Mouse (Mus musculus) stomach, embryonic 14.5 days (tissue): ENCODE data around the gene Ltf. TPM values are rescaled to one million over a fixed set of nuclear protein-coding genes. Genes with fewer than 3 reads are reported as not detected.

Experiments
- ATAC-seq: fragments of 200-750 bp; cut with Nextera tagmentation; 2 replicates; pipeline ENCODE4 v1.8.0; 2017; ENCODE audit warnings: low read depth, moderate TSS enrichment; ENCODE audit not compliant: insufficient number of reproducible peaks, insufficient read depth, low FRiP score
- H3K27ac ChIP-seq: fragments of 300-500 bp; sonication (generic); 2 replicates; pipeline ENCODE4 v1.5.1; 2014; ENCODE audit warnings: mild to moderate bottlenecking, low read length, moderate library complexity, mixed read lengths
- H3K27me3 ChIP-seq: fragments of 300-500 bp; sonication (generic); 2 replicates; pipeline ENCODE4 v1.6.1; 2014; ENCODE audit warnings: low read length, control low read depth, mixed read lengths; ENCODE audit not compliant: control insufficient read depth, insufficient read depth
- H3K36me3 ChIP-seq: fragments of 300-500 bp; sonication (generic); 2 replicates; pipeline ENCODE4 v1.6.1; 2014; ENCODE audit warnings: mild to moderate bottlenecking, control low read depth, low read length, moderate library complexity, mixed read lengths; ENCODE audit not compliant: control insufficient read depth, insufficient read depth
- H3K4me1 ChIP-seq: fragments of 300-500 bp; sonication (generic); 2 replicates; pipeline ENCODE4 v1.6.1; 2014; ENCODE audit warnings: low read length, control low read depth, mixed read lengths; ENCODE audit not compliant: control insufficient read depth, insufficient read depth
- H3K4me2 ChIP-seq: fragments of 300-500 bp; sonication (generic); replicated peaks from 2 replicates; pipeline ENCODE4 v1.6.1; 2014; ENCODE audit warnings: low read depth, low read length, control low read depth
- H3K4me3 ChIP-seq: fragments of 300-500 bp; sonication (generic); 2 replicates; pipeline ENCODE4 v1.5.1; 2014; ENCODE audit warnings: low read depth, low read length, control low read depth
- H3K9ac ChIP-seq: fragments of 300-500 bp; sonication (generic); replicated peaks from 2 replicates; pipeline ENCODE4 v1.6.1; 2014; ENCODE audit warnings: low read depth, mild to moderate bottlenecking, control low read depth, low read length, moderate library complexity, mixed read lengths
- H3K9me3 ChIP-seq: fragments of 300-500 bp; sonication (generic); 2 replicates; pipeline ENCODE4 v1.6.1; 2016; ENCODE audit warnings: low read depth, low read length, control low read depth; ENCODE audit not compliant: control insufficient read depth
- WGBS: fragments of 180-500 bp; shearing (Covaris S2); extraction: QIAGEN DNeasy Blood & Tissue Kit; methylation state at CpG from one replicate; pipeline ENCODE4 v1.1.7; 2014; 5-methylcytosine and 5-hydroxymethylcytosine counted together
- polyA plus RNA-seq: library from polyadenylated mRNA; unstranded; fragments of >200 nt; fragmentation: Nextera tagmentation; extraction: Ambion mirVana; gene quantifications from 2 replicates; pipeline ENCODE4 v1.2.1, GENCODE M21; 2014

The Ltf gene
- polyA plus RNA-seq, 1 experiment from 2014 or later: 2.2 TPM

- H3K27me3 ChIP-seq: no peaks in the 10 kb centered on the region
- H3K4me1 ChIP-seq: no peaks in the 10 kb centered on the region
- no peak overlapping the region for H3K27ac ChIP-seq
- no peak overlapping the region for H3K9ac ChIP-seq
- H3K36me3 ChIP-seq: no peaks in the 10 kb centered on the region
- no peak for ATAC-seq
- no peaks in the 10 kb centered on the region for H3K9me3 ChIP-seq
- WGBS: 57% methylated on average over 10 of the region's 10 CpGs
- H3K4me3 ChIP-seq: no peak overlapping the region
- no peak overlapping the region for H3K4me2 ChIP-seq
Observed at GRCm38 (mm10) chr9:111058943-111059556, 40.0 kb downstream of the Ltf start.

GRCm38 (mm10) chr9:111062840-111063239 is 43.8 kb downstream of the Ltf start:
- Histone ChIP-seq H3K9ac (no peak overlapping the region), H3K27ac (no peak overlapping the region), H3K27me3 (no peaks in the 10 kb centered on the region), H3K4me2 (no peak overlapping the region), H3K9me3 (no peaks in the 10 kb centered on the region), H3K36me3 (no peaks in the 10 kb centered on the region), H3K4me1 (no peaks in the 10 kb centered on the region), H3K4me3 (no peak overlapping the region)
- ATAC-seq: no peak
- 73% methylated on average over 5 of the region's 5 CpGs for WGBS

GRCm38 (mm10) chr9:111067052-111067451 is 48.0 kb downstream of the Ltf start:
- WGBS: 60% methylated on average over 4 of the region's 4 CpGs
- no peak overlapping the region for H3K27ac ChIP-seq
- H3K36me3 ChIP-seq: no peaks in the 10 kb centered on the region
- H3K4me1 ChIP-seq: no peaks in the 10 kb centered on the region
- ATAC-seq: no peak
- H3K9ac ChIP-seq: no peak overlapping the region
- no peak overlapping the region for H3K4me3 ChIP-seq
- no peak overlapping the region for H3K4me2 ChIP-seq
- no peaks in the 10 kb centered on the region for H3K27me3 ChIP-seq
- no peaks in the 10 kb centered on the region for H3K9me3 ChIP-seq

GRCm38 (mm10) chr9:111070546-111070961 is 51.5 kb downstream of the Ltf start:
- Histone ChIP-seq H3K27me3 (no peaks in the 10 kb centered on the region), H3K9me3 (peaks cover 9% of the 10 kb centered on the region; the same call in 1 of the 2 replicates), H3K4me3 (no peak overlapping the region), H3K36me3 (no peaks in the 10 kb centered on the region), H3K4me1 (no peaks in the 10 kb centered on the region), H3K4me2 (no peak overlapping the region), H3K9ac (no peak overlapping the region), H3K27ac (no peak overlapping the region)
- 25% methylated on average over 4 of the region's 4 CpGs for WGBS
- ATAC-seq: peak; percentile 63; the same call in 1 of the 2 replicates

GRCm38 (mm10) chr9:111072175-111072574 is 53.1 kb downstream of the Ltf start:
- no peaks in the 10 kb centered on the region for H3K4me1 ChIP-seq
- H3K4me3 ChIP-seq: no peak overlapping the region
- H3K27ac ChIP-seq: no peak overlapping the region
- H3K36me3 ChIP-seq: no peaks in the 10 kb centered on the region
- H3K27me3 ChIP-seq: no peaks in the 10 kb centered on the region
- no peak for ATAC-seq
- 53% methylated on average over 7 of the region's 7 CpGs for WGBS
- H3K9ac ChIP-seq: no peak overlapping the region
- H3K4me2 ChIP-seq: no peak overlapping the region
- H3K9me3 ChIP-seq: peaks cover 9% of the 10 kb centered on the region; the same call in 1 of the 2 replicates

GRCm38 (mm10) chr9:111072971-111073370 is 53.9 kb downstream of the Ltf start:
- no peak overlapping the region for H3K27ac ChIP-seq
- ATAC-seq: no peak
- H3K9me3 ChIP-seq: peaks cover 9% of the 10 kb centered on the region; the same call in 1 of the 2 replicates
- H3K4me3 ChIP-seq: no peak overlapping the region
- H3K36me3 ChIP-seq: no peaks in the 10 kb centered on the region
- no peak overlapping the region for H3K4me2 ChIP-seq
- H3K4me1 ChIP-seq: no peaks in the 10 kb centered on the region
- WGBS: 79% methylated on average over 4 of the region's 4 CpGs
- H3K9ac ChIP-seq: no peak overlapping the region
- H3K27me3 ChIP-seq: no peaks in the 10 kb centered on the region

GRCm38 (mm10) chr9:111077745-111078144 is 58.7 kb downstream of the Ltf start:
- H3K27ac ChIP-seq: no peak overlapping the region
- H3K4me3 ChIP-seq: no peak overlapping the region
- H3K27me3 ChIP-seq: no peaks in the 10 kb centered on the region
- no peak for ATAC-seq
- no peak overlapping the region for H3K4me2 ChIP-seq
- no peak overlapping the region for H3K9ac ChIP-seq
- no peaks in the 10 kb centered on the region for H3K4me1 ChIP-seq
- WGBS: 76% methylated on average over 5 of the region's 5 CpGs
- H3K36me3 ChIP-seq: no peaks in the 10 kb centered on the region
- peaks cover 9% of the 10 kb centered on the region; the same call in 1 of the 2 replicates for H3K9me3 ChIP-seq

GRCm38 (mm10) chr9:111080801-111081200 is 61.7 kb downstream of the Ltf start:
- no peaks in the 10 kb centered on the region for H3K27me3 ChIP-seq
- no peaks in the 10 kb centered on the region for H3K36me3 ChIP-seq
- H3K4me2 ChIP-seq: no peak overlapping the region
- WGBS: 90% methylated on average over 8 of the region's 8 CpGs
- H3K4me1 ChIP-seq: no peaks in the 10 kb centered on the region
- H3K4me3 ChIP-seq: no peak overlapping the region
- H3K27ac ChIP-seq: no peak overlapping the region
- no peaks in the 10 kb centered on the region for H3K9me3 ChIP-seq
- H3K9ac ChIP-seq: no peak overlapping the region
- ATAC-seq: no peak

- H3K4me3 ChIP-seq: no peak overlapping the region
- no peak for ATAC-seq
- no peak overlapping the region for H3K27ac ChIP-seq
- H3K27me3 ChIP-seq: no peaks in the 10 kb centered on the region
- no peaks in the 10 kb centered on the region for H3K9me3 ChIP-seq
- no peak overlapping the region for H3K9ac ChIP-seq
- no peak overlapping the region for H3K4me2 ChIP-seq
- WGBS: 87% methylated on average over 5 of the region's 5 CpGs
- no peaks in the 10 kb centered on the region for H3K36me3 ChIP-seq
- H3K4me1 ChIP-seq: no peaks in the 10 kb centered on the region
Observed at GRCm38 (mm10) chr9:111081765-111082164, 62.7 kb downstream of the Ltf start.
